Mouse (Mus musculus) spleen, adult 2 months (tissue): Measurements from ENCODE around the gene Rab11fip3. TPM values are rescaled to one million over a fixed set of nuclear protein-coding genes. Genes with fewer than 3 reads are reported as not detected.
"Not testable (repeated sequence)": the region's sequence is repeated elsewhere in the genome, so short reads cannot be mapped to it uniquely, and the experiment has no call there.

Source experiments
- DNase-seq, 2 experiments: peaks; one replicate each; pipeline versions ENCODE4 v3.0.0 to v3.0.0-alpha.2; 2012 to 2021; ENCODE audit warnings: low spot score in 2 of 2, low read depth in 1 of 2
- H3K27ac ChIP-seq: fragments of 200-500 bp; 2 replicates; pipeline ENCODE4 v1.5.1; 2012; ENCODE audit warnings: low read length, inconsistent platforms; ENCODE audit not compliant: insufficient read depth
- H3K27me3 ChIP-seq: fragments of 200-500 bp; 2 replicates; pipeline ENCODE4 v1.6.1; 2012; ENCODE audit warnings: mild to moderate bottlenecking, moderate library complexity, low read length, inconsistent platforms; ENCODE audit not compliant: control insufficient read depth, insufficient read depth
- H3K36me3 ChIP-seq: fragments of 200-500 bp; 2 replicates; pipeline ENCODE4 v1.6.1; 2012; ENCODE audit warnings: mild to moderate bottlenecking, low read length, inconsistent platforms; ENCODE audit not compliant: control insufficient read depth, insufficient read depth
- H3K4me1 ChIP-seq: fragments of 200-500 bp; 2 replicates; pipeline ENCODE4 v1.6.1; 2011; ENCODE audit warnings: inconsistent platforms; ENCODE audit not compliant: control insufficient read depth, insufficient read depth, insufficient read length
- H3K4me3 ChIP-seq: fragments of 200-500 bp; 2 replicates; pipeline ENCODE4 v1.5.1; 2011; ENCODE audit warnings: mild to moderate bottlenecking, inconsistent platforms; ENCODE audit not compliant: insufficient read depth, insufficient read length; ENCODE audit errors: extremely low read depth
- CTCF ChIP-seq: fragments of 200-500 bp; IDR thresholded peaks from 2 replicates; pipeline ENCODE4 v1.5.1; 2011; ENCODE audit warnings: mild to moderate bottlenecking, inconsistent platforms; ENCODE audit not compliant: insufficient read depth, insufficient read length, insufficient replicate concordance; ENCODE audit errors: extremely low read depth
- POLR2A ChIP-seq: fragments of 200-500 bp; IDR thresholded peaks from 2 replicates; pipeline ENCODE4 v1.6.1; 2011; ENCODE audit warnings: low read depth, low read length, inconsistent platforms
- WGBS: fragments of 180-500 bp; shearing (Covaris S2); methylation state at CpG from one replicate; pipeline ENCODE4 v1.1.7; 2018; 5-methylcytosine and 5-hydroxymethylcytosine counted together
- polyA plus RNA-seq: library from polyadenylated mRNA; depleted of rRNA; stranded (reverse); fragments of >200 nt; gene quantifications from 2 replicates; pipeline ENCODE4 v1.2.3, GENCODE M21; 2012

Gene Rab11fip3
- polyA plus RNA-seq, 1 experiment = 13.3 TPM

- Histone ChIP-seq H3K36me3 (no peaks in the 10 kb centered on the region), H3K4me1 (no peaks in the 10 kb centered on the region; the same call in 1 of the 2 replicates), H3K4me3 (no peak overlapping the region), H3K27ac (no peak overlapping the region), H3K27me3 (no peaks in the 10 kb centered on the region)
- no peak for TF ChIP-seq CTCF
- no peak for TF ChIP-seq POLR2A
- WGBS = 60% methylated on average over 2 of the region's 2 CpGs
- DNase-seq = no peak
Measured at GRCm38 (mm10) chr17:26100166-26100565, 30.8 kb upstream of the Rab11fip3 start.

DNA sequence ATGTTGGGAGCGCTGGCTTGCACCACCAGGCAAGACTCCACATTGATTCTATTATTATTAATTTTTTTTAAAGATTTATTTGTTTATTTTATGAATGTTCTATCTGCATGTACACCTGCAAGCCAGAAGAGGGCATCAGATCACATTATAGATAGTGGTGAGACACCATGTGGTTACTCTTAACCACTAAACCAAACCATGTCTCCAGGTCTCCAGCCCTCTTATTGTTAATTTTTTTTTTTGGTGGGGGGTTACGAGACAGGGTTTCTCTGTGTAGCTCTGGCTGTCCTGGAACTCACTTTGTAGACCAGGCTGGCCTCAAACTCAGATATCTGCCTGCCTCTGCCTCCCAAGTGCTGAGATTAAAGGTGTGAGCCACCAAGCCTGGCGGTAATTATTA, 30.0 kb upstream of the Rab11fip3 start:
- not testable (repeated sequence) for H3K27ac ChIP-seq, H3K4me1 ChIP-seq, H3K4me3 ChIP-seq, H3K36me3 ChIP-seq, DNase-seq, H3K27me3 ChIP-seq
- 43% methylated on average over 3 of the region's 3 CpGs for WGBS

GRCm38 (mm10) chr17:26098461-26098860, 29.1 kb upstream of the Rab11fip3 start:
- 90% methylated on average over 7 of the region's 7 CpGs for WGBS
- TF ChIP-seq POLR2A = no peak
- TF ChIP-seq CTCF = no peak
- no peak overlapping the region for H3K27ac ChIP-seq
- no peak for DNase-seq
- H3K4me1 ChIP-seq = no peaks in the 10 kb centered on the region; the same call in 1 of the 2 replicates
- H3K36me3 ChIP-seq = no peaks in the 10 kb centered on the region
- no peaks in the 10 kb centered on the region for H3K27me3 ChIP-seq
- no peak overlapping the region for H3K4me3 ChIP-seq

- Histone ChIP-seq H3K27ac (no peak within 1 kb of the TSS), H3K4me1 (no peaks in the 10 kb centered on the region; the same call in 1 of the 2 replicates), H3K4me3 (peak within 1 kb of the TSS; percentile 56; the same call in 1 of the 2 replicates), H3K27me3 (no peaks in the 10 kb centered on the region), H3K36me3 (no peaks in the 10 kb centered on the region)
- DNase-seq = no peak
- no peak for TF ChIP-seq CTCF
- TF ChIP-seq POLR2A = no peak
- 2% methylated on average over 47 of the region's 47 CpGs for WGBS
Measured at GRCm38 (mm10) chr17:26095121-26095740, 25.9 kb upstream of the Rab11fip3 start, which contains the start of gene Nme4. TSS of gene Nme4 (minus strand) at chr17:26095602.

- TF ChIP-seq CTCF = no peak
- H3K27me3 ChIP-seq = no peaks in the 10 kb centered on the region
- H3K36me3 ChIP-seq = no peaks in the 10 kb centered on the region
- H3K4me1 ChIP-seq = no peaks in the 10 kb centered on the region; the same call in 1 of the 2 replicates
- no peak for DNase-seq
- WGBS = 50% methylated on average over 9 of the region's 9 CpGs
- no peak overlapping the region for H3K27ac ChIP-seq
- H3K4me3 ChIP-seq = peak overlapping the region; percentile 56; the same call in 1 of the 2 replicates
Measured at GRCm38 (mm10) chr17:26094531-26095110, 25.3 kb upstream of the Rab11fip3 start.

DNA sequence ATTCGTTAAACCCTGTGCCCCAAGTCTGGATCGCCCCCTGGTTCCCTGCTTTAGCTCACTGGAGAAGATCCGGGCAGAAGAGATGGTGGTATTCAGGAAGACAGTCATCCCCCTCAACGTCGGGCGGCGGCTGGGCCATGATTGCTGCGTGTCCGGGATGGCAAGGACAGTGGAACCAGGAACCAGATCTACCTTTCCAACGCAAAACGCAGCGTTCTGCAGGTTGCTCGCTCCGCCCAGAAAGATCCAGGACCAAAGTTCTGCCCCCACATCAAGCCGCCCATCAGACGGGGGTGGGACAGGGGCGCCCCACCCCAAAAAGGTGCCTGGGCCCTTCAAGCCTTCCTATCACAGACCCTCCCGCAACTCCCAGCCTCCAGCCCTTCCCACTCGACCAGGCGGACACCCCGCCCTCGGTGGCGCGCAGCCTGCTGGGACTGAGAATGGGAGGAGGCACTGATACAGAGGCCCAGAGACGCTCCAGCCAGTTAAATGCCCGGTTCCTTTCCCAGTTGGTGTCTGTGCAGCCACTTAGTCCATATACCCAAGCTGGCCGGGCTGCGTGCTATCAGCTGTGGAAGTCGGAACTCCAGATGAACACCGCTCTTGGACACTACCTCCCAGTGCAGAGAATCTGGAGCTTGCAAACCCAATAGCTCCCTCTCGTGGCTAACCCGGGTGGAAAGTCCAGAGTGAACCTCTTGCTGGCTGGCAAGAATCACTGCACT, 20.7 kb upstream of the Rab11fip3 start, which contains the start of gene Decr2:
TSS of gene Decr2 (minus strand) at position 433 of the 728 bp plus-strand sequence.
- no peak within 1 kb of the TSS for H3K27ac ChIP-seq
- H3K4me3 ChIP-seq = peak within 1 kb of the TSS; percentile 82
- WGBS = 2% methylated on average over 32 of the region's 32 CpGs
- no peaks in the 10 kb centered on the region for H3K36me3 ChIP-seq
- DNase-seq = peak; percentile 75 to 76
- no peak for TF ChIP-seq POLR2A
- peak; percentile 67; the same call in 1 of the 2 replicates for TF ChIP-seq CTCF
- no peaks in the 10 kb centered on the region for H3K27me3 ChIP-seq
- H3K4me1 ChIP-seq = no peaks in the 10 kb centered on the region

GRCm38 (mm10) chr17:26087059-26087564, 17.8 kb upstream of the Rab11fip3 start:
- no peak for TF ChIP-seq CTCF
- TF ChIP-seq POLR2A = no peak
- Histone ChIP-seq H3K27me3 (no peaks in the 10 kb centered on the region), H3K36me3 (no peaks in the 10 kb centered on the region), H3K27ac (no peak overlapping the region), H3K4me1 (no peaks in the 10 kb centered on the region), H3K4me3 (no peak overlapping the region)
- 93% methylated on average over 9 of the region's 9 CpGs for WGBS
- DNase-seq = no peak
